Mouse (Mus musculus) heart, adult 8-10 months (tissue): ENCODE results near the gene Tnrc6b. TPM values are rescaled to one million over a fixed set of nuclear protein-coding genes. Genes with fewer than 3 reads are reported as not detected.

Experiments used
- DNase-seq: peaks from one replicate; pipeline ENCODE4 v3.0.0; 2022; ENCODE audit warnings: low spot score
- microRNA-seq: library from miRNA; unstranded; fragments of <30 nt; microRNA quantifications from one replicate; pipeline ENCODE4 v1.2.0, GENCODE M21; 2022
- total RNA-seq, 4 experiments: library from RNA; stranded (reverse); gene quantifications; 2 replicates each; pipeline ENCODE4 v1.2.4; 2022

Tnrc6b gene
- total RNA-seq, 4 experiments from 2014 or later: 48.4 to 52.2 (median 48.9) TPM

- no peak for DNase-seq
Observed at GRCm38 (mm10) chr15:80969371-80969770, 258.3 kb downstream of the Tnrc6b start.

- no peak for DNase-seq
Observed at GRCm38 (mm10) chr15:80974311-80974710, 263.2 kb downstream of the Tnrc6b start.

- no peak for DNase-seq
Observed at GRCm38 (mm10) chr15:80975666-80976065, 264.6 kb downstream of the Tnrc6b start.

GRCm38 (mm10) chr15:80977620-80978334, 266.7 kb downstream of the Tnrc6b start, which contains the start of gene Sgsm3:
Sgsm3 (plus strand) TSS chr15:80977765.
- DNase-seq: peak; percentile 73

GRCm38 (mm10) chr15:80979611-80980010, 268.5 kb downstream of the Tnrc6b start:
- DNase-seq: no peak

GRCm38 (mm10) chr15:80981176-80981575, 270.1 kb downstream of the Tnrc6b start:
- DNase-seq: no peak

GRCm38 (mm10) chr15:80983264-80983663, 272.2 kb downstream of the Tnrc6b start:
- no peak for DNase-seq

GRCm38 (mm10) chr15:80988331-80988730, 277.2 kb downstream of the Tnrc6b start:
- no peak for DNase-seq

GRCm38 (mm10) chr15:80989712-80990111, 278.6 kb downstream of the Tnrc6b start:
- DNase-seq: no peak

Small RNA genes lying within 50 kb of the gene (microRNA-seq; reads per million reads assigned to microRNA genes)
- 5.0 reads per million, percentile 11 among the genes with 10 or more reads in this experiment for gene Mir5113

Other genes starting within 250 kb of the Tnrc6b start
- gene Enthd1, start 146.2 kb upstream of the Tnrc6b start, total RNA-seq: not detected
- 1 to 10 TPM in 2 of 4 experiments, under 1 TPM in 2; 0.41 to 1.2 (median 0.78) TPM for gene Grap2, start 138.7 kb upstream of the Tnrc6b start, total RNA-seq
- under 1 TPM in 1 of 4 experiments, not detected in 3; 0.09 TPM for gene Fam83f, start 39.5 kb upstream of the Tnrc6b start, total RNA-seq
- 10 to 100 TPM; 73.6 to 84.8 (median 76.1) TPM for gene Adsl, start 237.2 kb downstream of the Tnrc6b start, total RNA-seq